Mouse (Mus musculus): Measurements from ENCODE around the gene Axin1. TPM values are rescaled to one million over a fixed set of nuclear protein-coding genes. Genes with fewer than 3 reads are reported as not detected.
A peak's percentile ranks its signal among the peaks of the same experiment; 100 is the strongest.

Axin1 gene
- polyA plus RNA-seq, 1 experiment from 2014 or later, result 12.7 TPM

GRCm38 (mm10) chr17:26115956-26116487 is 22.5 kb upstream of the Axin1 start:
- Histone ChIP-seq H3K4me1 (ENCODE audit: control insufficient read depth, insufficient read depth, low read length) (peaks cover 9% of the 10 kb centered on the region), H3K9ac (ENCODE audit: low read length) (no peak overlapping the region), H3K9me3 (ENCODE audit: control insufficient read depth, low read length) (no peaks in the 10 kb centered on the region), H3K4me2 (no peak overlapping the region), H3K4me3 (ENCODE audit: low read depth, low read length) (no peak overlapping the region), H3K27me3 (ENCODE audit: control insufficient read depth, insufficient read depth, low read length) (peaks cover 42% of the 10 kb centered on the region), H3K36me3 (ENCODE audit: control insufficient read depth, insufficient read depth, low read length) (no peaks in the 10 kb centered on the region), H3K27ac (ENCODE audit: low read depth, low read length) (no peak overlapping the region)
- DNase-seq (ENCODE audit: low spot score, missing footprints), result no peak
- no peak for ATAC-seq (ENCODE audit: low FRiP score)
- 64% methylated on average over 2 of the region's 3 CpGs for WGBS

DNA sequence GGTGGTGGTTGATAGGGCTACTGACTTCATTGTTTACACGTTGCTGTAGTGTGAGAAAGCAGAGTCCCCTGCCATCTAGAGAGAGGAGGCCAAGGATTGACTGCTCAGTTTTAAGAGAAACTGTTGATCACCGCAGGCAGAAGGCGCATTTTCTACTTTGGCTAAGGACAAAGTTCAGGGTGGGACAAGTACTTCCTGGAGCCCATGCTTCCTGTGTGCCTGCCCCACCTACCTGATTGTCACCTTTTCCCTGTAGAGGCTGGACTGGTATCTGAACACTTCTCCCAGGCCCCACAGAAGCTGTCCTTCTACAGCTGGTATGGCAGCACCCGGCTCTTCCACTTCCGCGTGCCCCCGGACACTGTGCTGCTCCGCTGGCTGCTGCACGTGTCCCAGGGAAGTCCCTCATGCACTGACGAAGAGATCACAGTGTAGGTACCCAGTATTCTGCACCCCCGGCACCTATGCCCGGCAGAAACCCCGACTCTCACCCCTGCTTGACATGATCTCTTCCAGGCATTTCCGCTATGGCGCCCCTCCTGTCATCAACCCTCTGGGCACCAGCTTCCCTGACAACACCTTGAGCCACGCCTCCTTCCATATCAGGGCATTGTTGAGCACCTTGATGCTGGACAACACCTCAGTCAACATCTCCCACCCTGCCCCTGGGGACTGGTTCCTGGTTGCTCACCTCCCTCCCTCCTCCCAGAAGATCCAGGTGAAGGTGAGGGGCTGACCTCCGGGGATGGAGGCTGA is 21.8 kb upstream of the Axin1 start:
- no peaks in the 10 kb centered on the region for H3K36me3 ChIP-seq (ENCODE audit: control insufficient read depth, insufficient read depth, low read length)
- no peak for ATAC-seq (ENCODE audit: low FRiP score)
- no peak overlapping the region for H3K27ac ChIP-seq (ENCODE audit: low read depth, low read length)
- H3K9ac ChIP-seq (ENCODE audit: low read length), result no peak overlapping the region
- H3K4me2 ChIP-seq, result no peak overlapping the region
- H3K4me3 ChIP-seq (ENCODE audit: low read depth, low read length), result no peak overlapping the region
- H3K27me3 ChIP-seq (ENCODE audit: control insufficient read depth, insufficient read depth, low read length), result peaks cover 36% of the 10 kb centered on the region
- peaks cover 5% of the 10 kb centered on the region; the same call in 1 of the 2 replicates for H3K4me1 ChIP-seq (ENCODE audit: control insufficient read depth, insufficient read depth, low read length)
- DNase-seq (ENCODE audit: low spot score, missing footprints), result no peak
- 86% methylated on average over 17 of the region's 17 CpGs for WGBS
- H3K9me3 ChIP-seq (ENCODE audit: control insufficient read depth, low read length), result no peaks in the 10 kb centered on the region

GRCm38 (mm10) chr17:26119766-26120710 is 18.4 kb upstream of the Axin1 start:
- WGBS, result 50% methylated on average over 33 of the region's 33 CpGs
- Histone ChIP-seq H3K36me3 (ENCODE audit: control insufficient read depth, insufficient read depth, low read length) (no peaks in the 10 kb centered on the region), H3K9me3 (ENCODE audit: control insufficient read depth, low read length) (no peaks in the 10 kb centered on the region), H3K9ac (ENCODE audit: low read length) (no peak overlapping the region), H3K4me3 (ENCODE audit: low read depth, low read length) (no peak overlapping the region), H3K27me3 (ENCODE audit: control insufficient read depth, insufficient read depth, low read length) (peaks cover 10% of the 10 kb centered on the region), H3K27ac (ENCODE audit: low read depth, low read length) (no peak overlapping the region), H3K4me1 (ENCODE audit: control insufficient read depth, insufficient read depth, low read length) (peaks cover 10% of the 10 kb centered on the region), H3K4me2 (no peak overlapping the region)
- DNase-seq (ENCODE audit: low spot score, missing footprints) (peak; percentile 92), ATAC-seq (ENCODE audit: low FRiP score) (peak; percentile 49)

- Histone ChIP-seq H3K9ac (ENCODE audit: low read length) (no peak overlapping the region), H3K36me3 (ENCODE audit: control insufficient read depth, insufficient read depth, low read length) (peaks cover 8% of the 10 kb centered on the region), H3K4me2 (no peak overlapping the region), H3K4me3 (ENCODE audit: low read depth, low read length) (no peak overlapping the region), H3K27me3 (ENCODE audit: control insufficient read depth, insufficient read depth, low read length) (no peaks in the 10 kb centered on the region), H3K9me3 (ENCODE audit: control insufficient read depth, low read length) (no peaks in the 10 kb centered on the region), H3K4me1 (ENCODE audit: control insufficient read depth, insufficient read depth, low read length) (peaks cover 10% of the 10 kb centered on the region), H3K27ac (ENCODE audit: low read depth, low read length) (no peak overlapping the region)
- ATAC-seq (ENCODE audit: low FRiP score) (no peak), DNase-seq (ENCODE audit: low spot score, missing footprints) (no peak)
- 69% methylated on average over 5 of the region's 5 CpGs for WGBS
These were observed 15.9 kb upstream of the Axin1 start for GRCm38 (mm10) chr17:26122431-26123140.

- H3K9me3 ChIP-seq (ENCODE audit: control insufficient read depth, low read length), result no peaks in the 10 kb centered on the region
- H3K27ac ChIP-seq (ENCODE audit: low read depth, low read length), result no peak within 1 kb of the TSS
- H3K36me3 ChIP-seq (ENCODE audit: control insufficient read depth, insufficient read depth, low read length), result peaks cover 14% of the 10 kb centered on the region
- ATAC-seq (ENCODE audit: low FRiP score) (peak; percentile 89), DNase-seq (ENCODE audit: low spot score, missing footprints) (peak; percentile 100)
- peak within 1 kb of the TSS; percentile 81 for H3K9ac ChIP-seq (ENCODE audit: low read length)
- WGBS, result under 1% methylated on average over 32 of the region's 32 CpGs
- H3K4me1 ChIP-seq (ENCODE audit: control insufficient read depth, insufficient read depth, low read length), result peaks cover 10% of the 10 kb centered on the region
- H3K4me2 ChIP-seq, result peak within 1 kb of the TSS; percentile 93
- H3K27me3 ChIP-seq (ENCODE audit: control insufficient read depth, insufficient read depth, low read length), result no peaks in the 10 kb centered on the region
- peak within 1 kb of the TSS; percentile 96 for H3K4me3 ChIP-seq (ENCODE audit: low read depth, low read length)
These were observed 15.2 kb upstream of the Axin1 start, which contains the start of gene Mrpl28 for GRCm38 (mm10) chr17:26123267-26123684. Mrpl28 (plus strand) TSS chr17:26123500.

DNA sequence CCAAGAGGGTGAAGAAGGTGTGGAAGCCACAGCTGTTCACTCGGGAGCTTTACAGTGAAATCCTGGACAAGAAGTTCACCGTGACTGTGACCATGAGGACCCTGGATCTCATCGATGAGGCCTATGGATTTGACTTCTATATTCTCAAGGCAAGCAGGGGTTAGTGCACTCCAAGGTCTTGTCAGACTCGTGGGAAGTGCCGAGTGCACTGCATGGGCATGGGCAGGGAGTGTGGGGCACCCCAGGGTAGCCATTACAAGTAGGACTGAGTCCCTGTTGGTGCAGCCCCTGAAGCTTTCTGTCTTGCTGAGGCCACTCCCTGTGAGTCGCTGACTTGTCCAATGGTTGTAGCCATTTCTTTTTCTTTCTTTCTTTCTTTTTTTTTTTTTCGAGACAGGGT is 13.9 kb upstream of the Axin1 start:
- Histone ChIP-seq H3K27me3 (ENCODE audit: control insufficient read depth, insufficient read depth, low read length) (no peaks in the 10 kb centered on the region), H3K4me3 (ENCODE audit: low read depth, low read length) (peak overlapping the region; percentile 96), H3K36me3 (ENCODE audit: control insufficient read depth, insufficient read depth, low read length) (peaks cover 18% of the 10 kb centered on the region), H3K4me2 (peak overlapping the region; percentile 93), H3K9me3 (ENCODE audit: control insufficient read depth, low read length) (no peaks in the 10 kb centered on the region), H3K27ac (ENCODE audit: low read depth, low read length) (no peak overlapping the region), H3K9ac (ENCODE audit: low read length) (peak overlapping the region; percentile 81), H3K4me1 (ENCODE audit: control insufficient read depth, insufficient read depth, low read length) (peaks cover 10% of the 10 kb centered on the region)
- DNase-seq (ENCODE audit: low spot score, missing footprints) (no peak), ATAC-seq (ENCODE audit: low FRiP score) (no peak)
- 94% methylated on average over 7 of the region's 7 CpGs for WGBS

DNA sequence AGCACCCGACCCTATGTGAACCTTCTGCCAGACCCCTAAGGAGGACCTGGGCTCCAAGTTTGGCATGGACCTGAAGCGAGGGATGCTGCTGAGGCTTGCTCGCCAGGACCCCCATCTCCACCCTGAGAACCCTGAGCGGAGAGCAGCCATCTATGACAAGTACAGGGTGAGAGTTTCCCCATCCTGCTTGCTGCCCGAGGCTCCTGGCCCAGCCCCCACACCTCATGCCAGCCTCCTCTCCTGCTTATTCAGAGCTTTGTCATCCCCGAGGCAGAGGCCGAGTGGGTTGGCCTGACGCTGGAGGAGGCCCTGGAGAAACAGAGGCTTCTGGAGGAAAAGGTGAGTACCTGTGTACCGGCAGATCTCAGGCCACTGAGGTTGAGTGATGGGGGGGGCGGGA is 13.3 kb upstream of the Axin1 start:
- H3K27me3 ChIP-seq (ENCODE audit: control insufficient read depth, insufficient read depth, low read length), result 0 out of 2 replicates have a peak, but pooled peaks cover 2% of the 10 kb centered on the region
- peak overlapping the region; percentile 3; the same call in 1 of the 2 replicates for H3K4me3 ChIP-seq (ENCODE audit: low read depth, low read length)
- H3K9me3 ChIP-seq (ENCODE audit: control insufficient read depth, low read length), result no peaks in the 10 kb centered on the region
- 89% methylated on average over 10 of the region's 10 CpGs for WGBS
- H3K4me2 ChIP-seq, result no peak overlapping the region
- no peak for DNase-seq (ENCODE audit: low spot score, missing footprints)
- H3K9ac ChIP-seq (ENCODE audit: low read length), result no peak overlapping the region
- ATAC-seq (ENCODE audit: low FRiP score), result no peak
- H3K27ac ChIP-seq (ENCODE audit: low read depth, low read length), result no peak overlapping the region
- H3K36me3 ChIP-seq (ENCODE audit: control insufficient read depth, insufficient read depth, low read length), result peaks cover 22% of the 10 kb centered on the region
- H3K4me1 ChIP-seq (ENCODE audit: control insufficient read depth, insufficient read depth, low read length), result peaks cover 10% of the 10 kb centered on the region

- Histone ChIP-seq H3K4me2 (peak overlapping the region; percentile 47), H3K27me3 (ENCODE audit: control insufficient read depth, insufficient read depth, low read length) (peaks cover 16% of the 10 kb centered on the region), H3K9me3 (ENCODE audit: control insufficient read depth, low read length) (no peaks in the 10 kb centered on the region), H3K36me3 (ENCODE audit: control insufficient read depth, insufficient read depth, low read length) (peaks cover 24% of the 10 kb centered on the region), H3K4me1 (ENCODE audit: control insufficient read depth, insufficient read depth, low read length) (peaks cover 27% of the 10 kb centered on the region), H3K4me3 (ENCODE audit: low read depth, low read length) (peak overlapping the region; percentile 33), H3K9ac (ENCODE audit: low read length) (peak overlapping the region; percentile 51), H3K27ac (ENCODE audit: low read depth, low read length) (peak overlapping the region; percentile 92)
- ATAC-seq (ENCODE audit: low FRiP score) (peak; percentile 74), DNase-seq (ENCODE audit: low spot score, missing footprints) (peak; percentile 90)
- WGBS, result 52% methylated on average over 18 of the region's 18 CpGs
These were observed 7.3 kb upstream of the Axin1 start for GRCm38 (mm10) chr17:26131062-26131732.

Data from midbrain, embryonic 11.5 days (tissue).